Mouse (Mus musculus) retina, postnatal 7 days (tissue): ENCODE data around the gene Rbks.
"Not testable (repeated sequence)": the region's sequence is repeated elsewhere in the genome, so short reads cannot be mapped to it uniquely, and the experiment has no call there.

Experiments
- DNase-seq: peaks from one replicate; pipeline ENCODE4 v3.0.0-alpha.2; 2012; ENCODE audit warnings: low read depth, low spot score

The Rbks gene

GRCm38 (mm10) chr5:31678000-31678399 is 19.4 kb downstream of the Rbks start:
- DNase-seq = no peak

- DNase-seq = no peak
Measured at GRCm38 (mm10) chr5:31673431-31673830, 24.0 kb downstream of the Rbks start.

GRCm38 (mm10) chr5:31671137-31671536 is 26.3 kb downstream of the Rbks start:
- DNase-seq = no peak

GRCm38 (mm10) chr5:31669984-31670383 is 27.4 kb downstream of the Rbks start:
- DNase-seq = no peak

GRCm38 (mm10) chr5:31668325-31668968 is 29.0 kb downstream of the Rbks start:
- no peak for DNase-seq

- no peak for DNase-seq
Measured at GRCm38 (mm10) chr5:31666176-31666575, 31.3 kb downstream of the Rbks start.

- DNase-seq = no peak
Measured at GRCm38 (mm10) chr5:31655688-31656190, 41.7 kb downstream of the Rbks start.

GRCm38 (mm10) chr5:31650518-31651288 is 46.7 kb downstream of the Rbks start:
- DNase-seq = no peak

GRCm38 (mm10) chr5:31647327-31647726 is 50.1 kb downstream of the Rbks start:
- DNase-seq = no peak

- no peak for DNase-seq
Measured at GRCm38 (mm10) chr5:31646574-31646973, 50.9 kb downstream of the Rbks start.

- DNase-seq = no peak
Measured at GRCm38 (mm10) chr5:31645798-31646197, 51.6 kb downstream of the Rbks start.

- no peak for DNase-seq
Measured at GRCm38 (mm10) chr5:31644847-31645246, 52.6 kb downstream of the Rbks start.

- DNase-seq = no peak
Measured at GRCm38 (mm10) chr5:31644272-31644671, 53.2 kb downstream of the Rbks start.

GRCm38 (mm10) chr5:31642300-31642699 is 55.1 kb downstream of the Rbks start:
- no peak for DNase-seq

- no peak for DNase-seq
Measured at GRCm38 (mm10) chr5:31640542-31640941, 56.9 kb downstream of the Rbks start.

GRCm38 (mm10) chr5:31636636-31637253 is 60.7 kb downstream of the Rbks start:
- DNase-seq = no peak

GRCm38 (mm10) chr5:31634679-31635078 is 62.7 kb downstream of the Rbks start:
- DNase-seq = no peak

GRCm38 (mm10) chr5:31634161-31634560 is 63.3 kb downstream of the Rbks start:
- no peak for DNase-seq

GRCm38 (mm10) chr5:31631169-31631568 is 66.3 kb downstream of the Rbks start:
- DNase-seq = not testable (repeated sequence)

- DNase-seq = no peak
Measured at GRCm38 (mm10) chr5:31630064-31630463, 67.4 kb downstream of the Rbks start.

- no peak for DNase-seq
Measured at GRCm38 (mm10) chr5:31628555-31628954, 68.9 kb downstream of the Rbks start.
